Mouse (Mus musculus) midbrain, embryonic 13.5 days (tissue): ENCODE results near the gene Fbrsl1. TPM values are rescaled to one million over a fixed set of nuclear protein-coding genes. Genes with fewer than 3 reads are reported as not detected.
A peak's percentile ranks its signal among the peaks of the same experiment; 100 is the strongest.

Experiments used
- ATAC-seq: fragments of 200-750 bp; cut with Nextera tagmentation; 2 replicates; pipeline ENCODE4 v1.8.0; 2017; ENCODE audit warnings: mild to moderate bottlenecking, moderate TSS enrichment, moderate library complexity
- H3K27ac ChIP-seq: fragments of 300-500 bp; sonication (generic); 2 replicates; pipeline ENCODE4 v1.5.1; 2015; ENCODE audit warnings: inconsistent platforms, mild to moderate bottlenecking, moderate library complexity
- H3K27me3 ChIP-seq: fragments of 300-500 bp; sonication (generic); 2 replicates; pipeline ENCODE4 v1.6.1; 2015; ENCODE audit warnings: mild to moderate bottlenecking, inconsistent platforms
- H3K36me3 ChIP-seq: fragments of 300-500 bp; sonication (generic); 2 replicates; pipeline ENCODE4 v1.6.1; 2015; ENCODE audit warnings: mild to moderate bottlenecking, inconsistent platforms
- H3K4me1 ChIP-seq: fragments of 300-500 bp; sonication (generic); replicated peaks from 2 replicates; pipeline ENCODE4 v1.6.1; 2015; ENCODE audit warnings: inconsistent platforms
- H3K4me2 ChIP-seq: fragments of 300-500 bp; sonication (generic); replicated peaks from 2 replicates; pipeline ENCODE4 v1.6.1; 2015; ENCODE audit warnings: moderate library complexity, mild to moderate bottlenecking, inconsistent platforms
- H3K4me3 ChIP-seq: fragments of 300-500 bp; sonication (generic); replicated peaks from 2 replicates; pipeline ENCODE4 v1.5.1; 2015; ENCODE audit warnings: mild to moderate bottlenecking, inconsistent platforms
- H3K9ac ChIP-seq: fragments of 300-500 bp; sonication (generic); replicated peaks from 2 replicates; pipeline ENCODE4 v1.6.1; 2015; ENCODE audit warnings: mild to moderate bottlenecking, inconsistent platforms
- H3K9me3 ChIP-seq: fragments of 300-500 bp; sonication (generic); 2 replicates; pipeline ENCODE4 v1.6.1; 2016; ENCODE audit warnings: mild to moderate bottlenecking, inconsistent platforms
- WGBS: fragments of 180-500 bp; shearing (Covaris S2); methylation state at CpG from one replicate; pipeline ENCODE4 v1.1.7; 2015; 5-methylcytosine and 5-hydroxymethylcytosine counted together
- polyA plus RNA-seq: library from polyadenylated mRNA; unstranded; fragments of >200 nt; fragmentation: Nextera tagmentation; extraction: Ambion mirVana; gene quantifications from 2 replicates; pipeline ENCODE4 v1.2.1, GENCODE M21; 2015

Gene Fbrsl1
- polyA plus RNA-seq, 1 experiment from 2014 or later, result 20.6 TPM

DNA sequence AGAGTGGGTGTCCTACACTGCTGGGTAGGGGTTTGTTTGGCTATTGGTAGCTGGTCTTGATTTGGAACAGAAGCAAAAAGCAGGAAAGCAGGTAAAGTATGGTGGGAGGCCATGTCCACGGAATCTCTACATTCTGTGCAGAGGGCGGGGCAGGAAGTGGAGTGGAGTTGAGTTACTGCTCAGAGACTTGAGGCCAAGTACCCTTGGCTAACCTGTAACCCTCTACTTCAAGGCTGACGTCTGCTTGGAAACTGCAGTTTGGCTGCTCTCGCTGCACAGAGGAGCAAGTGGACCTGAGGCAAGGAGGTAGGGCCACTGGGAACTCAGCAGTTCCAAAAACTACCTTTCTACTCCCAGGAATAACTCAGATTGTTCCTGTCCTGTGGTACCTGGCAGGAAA lies 103.8 kb downstream of the Fbrsl1 start, which contains the start of gene Lrcol1:
Lrcol1 (plus strand) TSS at position 207 of the 400 bp plus-strand sequence.
- Histone ChIP-seq H3K4me1 (peaks cover 13% of the 10 kb centered on the region), H3K27ac (no peak within 1 kb of the TSS), H3K4me3 (no peak within 1 kb of the TSS), H3K9me3 (no peaks in the 10 kb centered on the region), H3K27me3 (peaks cover 35% of the 10 kb centered on the region), H3K9ac (no peak within 1 kb of the TSS), H3K4me2 (no peak within 1 kb of the TSS), H3K36me3 (no peaks in the 10 kb centered on the region)
- no peak for ATAC-seq
- WGBS, result 89% methylated on average over 4 of the region's 4 CpGs

DNA sequence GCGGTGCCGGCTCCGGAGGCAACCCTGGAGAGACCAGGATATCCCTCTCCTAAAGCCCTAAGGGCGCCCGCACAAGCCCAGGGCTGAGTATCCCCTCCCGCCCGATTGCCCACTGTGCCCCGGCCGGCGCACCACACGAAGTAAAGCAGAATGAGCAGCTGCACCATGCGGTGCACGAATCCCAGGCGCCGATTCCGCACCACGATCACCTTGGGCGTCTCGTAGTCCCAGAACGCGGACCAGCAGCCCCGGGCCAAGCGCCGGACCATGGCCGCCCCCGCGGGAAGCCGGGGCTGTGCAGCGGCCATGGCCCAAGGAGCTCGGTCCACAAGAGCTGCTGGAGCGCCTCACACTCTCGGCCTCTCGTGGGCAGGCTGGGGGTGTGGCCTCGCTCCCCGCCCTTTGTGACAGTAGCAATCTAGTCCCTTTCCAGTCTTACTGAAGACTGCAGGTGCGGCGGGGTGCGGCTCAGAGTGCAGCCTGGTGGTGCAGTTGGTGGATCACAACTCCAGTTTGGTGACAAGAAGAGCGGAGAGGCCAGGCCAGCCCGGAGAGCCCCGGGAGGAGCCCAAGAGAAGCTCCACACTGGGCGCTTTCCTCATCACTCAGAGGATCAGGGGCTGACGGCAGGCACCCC lies 105.5 kb downstream of the Fbrsl1 start, which contains the start of gene P2rx2:
P2rx2 (minus strand) TSS at position 565 of the 637 bp plus-strand sequence.
- peak within 1 kb of the TSS; percentile 54 for H3K4me3 ChIP-seq
- H3K4me1 ChIP-seq, result peaks cover 13% of the 10 kb centered on the region
- 0 out of 2 replicates have a peak, but pooled peaks cover 5% of the 10 kb centered on the region for H3K36me3 ChIP-seq
- H3K4me2 ChIP-seq, result peak within 1 kb of the TSS; percentile 88
- peaks cover 35% of the 10 kb centered on the region for H3K27me3 ChIP-seq
- H3K9ac ChIP-seq, result peak within 1 kb of the TSS; percentile 70
- H3K27ac ChIP-seq, result no peak within 1 kb of the TSS
- ATAC-seq, result peak; percentile 81
- under 1% methylated on average over 43 of the region's 43 CpGs for WGBS
- H3K9me3 ChIP-seq, result no peaks in the 10 kb centered on the region

DNA sequence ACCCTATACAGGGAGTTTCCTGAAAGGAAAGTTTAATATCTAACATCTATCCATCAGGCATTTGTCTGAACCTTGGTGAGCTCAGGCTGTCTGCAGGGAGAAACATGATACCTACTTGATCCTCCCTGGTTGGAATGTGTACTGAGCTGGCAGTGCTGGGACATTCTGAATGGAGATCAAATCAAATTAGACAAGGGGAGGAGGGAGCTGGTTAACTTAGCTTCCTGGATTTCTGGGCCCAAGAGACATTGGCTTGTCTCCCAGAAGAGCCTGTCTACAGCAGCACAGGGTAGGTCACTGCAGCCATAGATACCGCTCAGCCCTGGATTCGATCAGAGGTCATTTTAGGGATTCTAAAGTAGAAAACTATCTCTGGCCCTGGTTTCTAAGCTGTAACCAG lies 109.5 kb downstream of the Fbrsl1 start:
- 99% methylated on average over 2 of the region's 2 CpGs for WGBS
- ATAC-seq, result no peak
- Histone ChIP-seq H3K27me3 (peaks cover 25% of the 10 kb centered on the region), H3K9me3 (no peaks in the 10 kb centered on the region), H3K4me3 (no peak overlapping the region), H3K9ac (no peak overlapping the region), H3K36me3 (peaks cover 41% of the 10 kb centered on the region), H3K4me2 (no peak overlapping the region), H3K27ac (no peak overlapping the region), H3K4me1 (peaks cover 13% of the 10 kb centered on the region)

DNA sequence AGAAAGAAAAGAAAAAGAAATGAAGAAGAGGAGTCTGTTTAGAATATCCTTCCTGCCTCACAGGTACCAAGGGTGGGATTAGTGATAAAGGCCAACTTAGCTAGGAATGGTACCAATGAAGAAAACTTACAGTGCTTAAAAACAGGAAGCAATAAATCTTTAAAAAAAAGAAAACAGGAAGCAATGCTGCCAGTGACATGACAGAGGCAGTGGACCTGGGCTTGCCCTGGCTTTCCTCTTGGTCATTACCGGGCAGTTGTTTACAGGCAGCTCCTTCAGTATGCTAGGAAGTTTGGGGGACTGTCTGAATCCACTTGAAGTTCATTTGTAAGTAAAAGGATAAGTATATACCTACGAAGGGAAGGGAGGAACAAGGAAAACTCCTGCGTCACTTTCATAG lies 117.8 kb downstream of the Fbrsl1 start:
- 95% methylated on average over 3 of the region's 3 CpGs for WGBS
- Histone ChIP-seq H3K4me3 (no peak overlapping the region), H3K36me3 (peaks cover 77% of the 10 kb centered on the region)

DNA sequence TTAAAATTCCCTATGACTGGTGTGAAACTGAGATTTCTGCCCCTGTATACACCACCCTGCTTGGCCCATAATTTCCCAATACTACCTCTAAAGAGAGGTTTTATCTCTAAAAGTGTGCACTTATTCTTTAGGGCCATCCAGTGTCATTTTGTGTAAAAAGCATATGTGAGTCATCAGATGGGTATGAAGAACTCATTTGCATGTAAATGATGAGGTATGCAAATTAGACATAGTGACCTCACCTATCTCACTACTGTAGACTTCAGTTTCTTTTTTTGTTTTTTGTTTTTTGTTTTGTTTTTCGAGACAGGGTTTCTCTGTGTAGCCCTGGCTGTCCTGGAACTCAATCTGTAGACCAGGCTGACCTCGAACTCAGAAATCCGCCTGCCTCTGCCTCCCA lies 135.2 kb downstream of the Fbrsl1 start:
- no peak for ATAC-seq
- Histone ChIP-seq H3K27me3 (no peaks in the 10 kb centered on the region), H3K4me2 (no peak overlapping the region), H3K9ac (no peak overlapping the region), H3K4me3 (no peak overlapping the region), H3K9me3 (no peaks in the 10 kb centered on the region), H3K36me3 (peaks cover 32% of the 10 kb centered on the region), H3K4me1 (no peaks in the 10 kb centered on the region), H3K27ac (no peak overlapping the region)
- WGBS, result 95% methylated on average over 3 of the region's 3 CpGs

More for the DNA sequence above, 117.8 kb downstream of the Fbrsl1 start:
- ATAC-seq, result no peak
- no peaks in the 10 kb centered on the region for H3K27me3 ChIP-seq
- no peak overlapping the region for H3K9ac ChIP-seq
- H3K4me1 ChIP-seq, result no peaks in the 10 kb centered on the region
- H3K27ac ChIP-seq, result no peak overlapping the region
- H3K4me2 ChIP-seq, result no peak overlapping the region
- H3K9me3 ChIP-seq, result no peaks in the 10 kb centered on the region

Other genes with a start within 250 kb of the Fbrsl1 start
- 23.8 and 31.5 TPM in 2 replicates for gene Ankle2, start 217.5 kb downstream of the Fbrsl1 start, polyA plus RNA-seq
- gene Pgam5, start 178.6 kb downstream of the Fbrsl1 start, polyA plus RNA-seq, result 87.1 and 91.5 TPM in 2 replicates
- gene Pxmp2, start 162.3 kb downstream of the Fbrsl1 start, polyA plus RNA-seq, result 9.2 and 10.2 TPM in 2 replicates
- 12.6 and 14.0 TPM in 2 replicates for gene Pole, start 162.2 kb downstream of the Fbrsl1 start, polyA plus RNA-seq
- 3.2 and 3.8 TPM in 2 replicates for gene P2rx2, start 105.3 kb downstream of the Fbrsl1 start, polyA plus RNA-seq
- not detected in 2 replicates for gene Lrcol1, start 103.8 kb downstream of the Fbrsl1 start, polyA plus RNA-seq
- gene Galnt9, start 95.9 kb upstream of the Fbrsl1 start, polyA plus RNA-seq, result 13.7 and 14.1 TPM in 2 replicates
- gene Noc4l, start 204.9 kb upstream of the Fbrsl1 start, polyA plus RNA-seq, result 42.6 and 43.2 TPM in 2 replicates
- gene Ddx51, start 204.9 kb upstream of the Fbrsl1 start, polyA plus RNA-seq, result 16.4 and 19.8 TPM in 2 replicates